Mouse (Mus musculus) frontal cortex, postnatal 36 days (tissue): ENCODE results near the gene 4931406P16Rik.

ENCODE experiments used
- DNase-seq, 2 experiments: peaks; one replicate each; pipeline ENCODE4 v3.0.0; 2022; ENCODE audit warnings: low spot score in 2 of 2

4931406P16Rik gene

GRCm38 (mm10) chr7:34250738-34251137 lies 62.6 kb downstream of the 4931406P16Rik start, which contains the start of gene Gm6096:
Gene Gm6096, plus strand, starts transcription at chr7:34251038.
- DNase-seq: no peak

GRCm38 (mm10) chr7:34246870-34247499 lies 66.4 kb downstream of the 4931406P16Rik start:
- DNase-seq: no peak

- no peak for DNase-seq
Measured at GRCm38 (mm10) chr7:34242176-34242575, 71.2 kb downstream of the 4931406P16Rik start.

GRCm38 (mm10) chr7:34238086-34238485 lies 75.3 kb downstream of the 4931406P16Rik start:
- no peak for DNase-seq

- no peak for DNase-seq
Measured at GRCm38 (mm10) chr7:34235602-34236001, 77.7 kb downstream of the 4931406P16Rik start.

- DNase-seq: no peak
Measured at GRCm38 (mm10) chr7:34234610-34235561, 78.5 kb downstream of the 4931406P16Rik start.

GRCm38 (mm10) chr7:34233909-34234609 lies 79.3 kb downstream of the 4931406P16Rik start:
- DNase-seq: peak; percentile 100

GRCm38 (mm10) chr7:34232785-34233725 lies 80.3 kb downstream of the 4931406P16Rik start:
- peak in 1 of 2 experiments; percentile 21 for DNase-seq

- peak; percentile 77 for DNase-seq
Measured at GRCm38 (mm10) chr7:34230116-34230515, 83.2 kb downstream of the 4931406P16Rik start, which contains the start of gene Gpi1. Gene Gpi1, minus strand, starts transcription at chr7:34230336.

- DNase-seq: peak; percentile 60 to 70
Measured at GRCm38 (mm10) chr7:34229691-34230111, 83.7 kb downstream of the 4931406P16Rik start.

GRCm38 (mm10) chr7:34229153-34229552 lies 84.2 kb downstream of the 4931406P16Rik start:
- DNase-seq: no peak

GRCm38 (mm10) chr7:34228641-34229040 lies 84.7 kb downstream of the 4931406P16Rik start:
- DNase-seq: no peak

GRCm38 (mm10) chr7:34226846-34227245 lies 86.5 kb downstream of the 4931406P16Rik start:
- DNase-seq: no peak

- peak; percentile 45 to 62 for DNase-seq
Measured at GRCm38 (mm10) chr7:34226086-34226485, 87.3 kb downstream of the 4931406P16Rik start.

GRCm38 (mm10) chr7:34224308-34224707 lies 89.0 kb downstream of the 4931406P16Rik start:
- no peak for DNase-seq

GRCm38 (mm10) chr7:34222340-34222739 lies 91.0 kb downstream of the 4931406P16Rik start:
- DNase-seq: no peak

- DNase-seq: no peak
Measured at GRCm38 (mm10) chr7:34221594-34222250, 91.6 kb downstream of the 4931406P16Rik start.

- DNase-seq: no peak
Measured at GRCm38 (mm10) chr7:34218496-34218895, 94.9 kb downstream of the 4931406P16Rik start.

GRCm38 (mm10) chr7:34216474-34216873 lies 96.9 kb downstream of the 4931406P16Rik start:
- DNase-seq: no peak

GRCm38 (mm10) chr7:34215481-34215880 lies 97.9 kb downstream of the 4931406P16Rik start:
- no peak for DNase-seq
